24 mouse cellular contexts compared by ENCODE assay signal in genomic region chr5:149003137-149003536, GRCm38 (mm10). TPM values are rescaled to one million over a fixed set of nuclear protein-coding genes. Genes with fewer than 3 reads are reported as not detected.
DNase-seq lines count a peak whose midpoint lies in the region; ATAC-seq and TF ChIP-seq lines count a peak whose summit lies in the region.
"Had no signal": no experiment of that assay in that cellular context is flagged by ENCODE, and none has a peak within 500 bp of the region (broad histone marks: within the 10 kb centered on the region; RNA-seq: fewer than 3 reads in every experiment).

No protein-coding gene starts in this region.

- TF ChIP-seq POLR2A in kidney, adult 2 months (IDR thresholded peaks at IDR 0.05; ENCODE audit: low read depth, low read length) = no peak

- no peak overlapping the region for H3K4me3 ChIP-seq in kidney, adult 2 months (ENCODE audit: insufficient read depth, low read depth, low read length)
- no peak overlapping the region for H3K4me3 ChIP-seq in limb, embryonic 12.5 days (replicated peaks)
- H3K4me3 ChIP-seq: forebrain, embryonic 15.5 days; heart, adult 2 months; heart, embryonic 15.5 days; megakaryocyte, embryonic 14.5 days; stomach, embryonic 15.5 days had no signal

- intact Hi-C loops in gastrocnemius, postnatal 36 days (cut with DNase I) = no loop called here

- no peaks in the 10 kb centered on the region for H3K36me3 ChIP-seq in kidney, adult 2 months (ENCODE audit: control insufficient read depth, insufficient read depth, low read length)
- H3K36me3 ChIP-seq in limb, embryonic 12.5 days = no peaks in the 10 kb centered on the region
- H3K36me3 ChIP-seq: forebrain, embryonic 15.5 days; heart, embryonic 15.5 days; stomach, embryonic 15.5 days had no signal

- H3K4me1 ChIP-seq in kidney, adult 2 months (ENCODE audit: control insufficient read depth, insufficient read depth, low read length) = peaks cover 35% of the 10 kb centered on the region
- H3K4me1 ChIP-seq in limb, embryonic 12.5 days (replicated peaks) = peaks cover 48% of the 10 kb centered on the region

- peak overlapping the region; percentile 7; the same call in 1 of the 2 replicates for H3K4me2 ChIP-seq in limb, embryonic 12.5 days
- H3K4me2 ChIP-seq: forebrain, embryonic 15.5 days; heart, embryonic 15.5 days had no signal

- WGBS in kidney, adult 2 months = 45% methylated on average over 2 of the region's 2 CpGs
- 27% methylated on average over 2 of the region's 2 CpGs for WGBS in limb, embryonic 12.5 days

- H3K9me3 ChIP-seq in limb, embryonic 12.5 days = no peaks in the 10 kb centered on the region
- H3K9me3 ChIP-seq: forebrain, embryonic 15.5 days; heart, embryonic 15.5 days; stomach, embryonic 15.5 days had no signal

- peak overlapping the region; percentile 93 for H3K27ac ChIP-seq in kidney, adult 2 months (ENCODE audit: insufficient read depth, low read depth, low read length)
- H3K27ac ChIP-seq in limb, embryonic 12.5 days = peak overlapping the region; percentile 83
- H3K27ac ChIP-seq: forebrain, embryonic 15.5 days; heart, adult 2 months; heart, embryonic 15.5 days had no signal

- TF ChIP-seq CTCF in kidney, adult 2 months (conservative IDR thresholded peaks at IDR 0.05; ENCODE audit: insufficient read depth, insufficient read length, low read depth, low read length) = no peak

- H3K9ac ChIP-seq in limb, embryonic 12.5 days (replicated peaks) = 0 out of 2 replicates have a peak overlapping the region, but pooled peaks have one; percentile 5
- H3K9ac ChIP-seq: forebrain, embryonic 15.5 days; heart, embryonic 15.5 days; stomach, embryonic 15.5 days had no signal

- H3K27me3 ChIP-seq in kidney, adult 2 months (replicated peaks; ENCODE audit: control insufficient read depth, insufficient read depth, low read length) = no peaks in the 10 kb centered on the region
- no peaks in the 10 kb centered on the region for H3K27me3 ChIP-seq in limb, embryonic 12.5 days
- H3K27me3 ChIP-seq: forebrain, embryonic 15.5 days; heart, embryonic 15.5 days; megakaryocyte, embryonic 14.5 days; Patski; stomach, embryonic 15.5 days had no signal

- no peak for ATAC-seq in limb, embryonic 12.5 days (ENCODE audit: insufficient number of reproducible peaks, insufficient read depth, low FRiP score, low TSS enrichment, low read depth)
- ATAC-seq: activated CD4-positive, CD25-positive, alpha-beta regulatory T cell, adult 4 months; forebrain, embryonic 15.5 days; intestine, embryonic 16.5 days; lung, postnatal 0 days; Patski had no signal

- DNase-seq in kidney, adult 2 months = no peak
- DNase-seq in kidney, postnatal 25 days = no peak
- peak; percentile 39 for DNase-seq in retina, postnatal 1 day
- no peak for DNase-seq in retina, embryonic 14.5 days (ENCODE audit: low spot score)
- no peak for DNase-seq in thymus, adult 18-20 months
- DNase-seq in cerebellum, adult 9-10 months = no peak
- no peak for DNase-seq in gastrocnemius, postnatal 36 days
- DNase-seq: adrenal gland, postnatal 25 days; B cell, adult 2 months; cerebellum, adult 9-11 months; heart, adult 2 months; left cerebral cortex, postnatal 4 days; right cerebral cortex, postnatal 14 days; thymus, postnatal 14 days had no signal

RNA-seq across cellular contexts. Expression of gene Gm42791, which starts 8.2 kb away (rescaled TPM):
- not detected in 2 replicates for polyA plus RNA-seq in kidney, adult 2 months (2012; rRNA removed)
- polyA plus RNA-seq in limb, embryonic 12.5 days (2016; fragmentation: Nextera tagmentation; extraction: Ambion mirVana) = 0.99 and 2.6 TPM in 2 replicates
- 1 to 10 TPM; 1.4 to 2.5 TPM for total RNA-seq in gastrocnemius, postnatal 36 days (2021)
- polyA plus RNA-seq: activated CD4-positive, CD25-positive, alpha-beta regulatory T cell, adult 4 months; heart, adult 2 months; Patski; spleen, adult 2 months had no signal
